In genomic region chr2:124089813-124090230, GRCm38 (mm10) we compare ENCODE assay signal across 8 mouse cellular contexts. TPM values are rescaled to one million over a fixed set of nuclear protein-coding genes. Genes with fewer than 3 reads are reported as not detected.
A peak's percentile ranks its signal among the peaks of the same experiment; 100 is the strongest.
DNase-seq lines count a peak whose midpoint lies in the region; ATAC-seq and TF ChIP-seq lines count a peak whose summit lies in the region.

Gene Sema6d, plus strand, starts transcription at chr2:124089969.

- no peak for TF ChIP-seq CTCF in midbrain, postnatal 0 days (IDR thresholded peaks at IDR 0.05)

- H3K27ac ChIP-seq in forebrain, embryonic 16.5 days (ENCODE audit: low read length) = peak within 1 kb of the TSS; percentile 27; the same call in 1 of the 2 replicates
- H3K27ac ChIP-seq in hindbrain, embryonic 14.5 days = peak within 1 kb of the TSS; percentile 66
- H3K27ac ChIP-seq in limb, embryonic 12.5 days = no peak within 1 kb of the TSS
- H3K27ac ChIP-seq in midbrain, postnatal 0 days (ENCODE audit: low read depth, low read length) = peak within 1 kb of the TSS; percentile 44

- peak within 1 kb of the TSS; percentile 73 for H3K4me3 ChIP-seq in forebrain, embryonic 16.5 days (replicated peaks; ENCODE audit: low read length)
- H3K4me3 ChIP-seq in hindbrain, embryonic 14.5 days (replicated peaks; ENCODE audit: low read length) = peak within 1 kb of the TSS; percentile 57
- peak within 1 kb of the TSS; percentile 46 for H3K4me3 ChIP-seq in limb, embryonic 12.5 days (replicated peaks)
- H3K4me3 ChIP-seq in midbrain, postnatal 0 days (ENCODE audit: low read depth, low read length) = peak within 1 kb of the TSS; percentile 82

- peak within 1 kb of the TSS; percentile 82 for H3K9ac ChIP-seq in forebrain, embryonic 16.5 days (replicated peaks; ENCODE audit: low read depth, low read length)
- H3K9ac ChIP-seq in hindbrain, embryonic 14.5 days = peak within 1 kb of the TSS; percentile 66
- peak within 1 kb of the TSS; percentile 42 for H3K9ac ChIP-seq in limb, embryonic 12.5 days (replicated peaks)
- peak within 1 kb of the TSS; percentile 77 for H3K9ac ChIP-seq in midbrain, postnatal 0 days (replicated peaks; ENCODE audit: low read length, poor library complexity, severe bottlenecking)

- DNase-seq in adrenal gland, postnatal 10 days = peak; percentile 10
- DNase-seq in adrenal gland, postnatal 36 days = no peak
- DNase-seq in ZHBTc4 (ENCODE audit: low read depth, low spot score) = peak; percentile 39
- no peak for DNase-seq in hindbrain, embryonic 14.5 days (ENCODE audit: low spot score)
- peak; percentile 47 for DNase-seq in midbrain, postnatal 0 days (ENCODE audit: low spot score)
- no peak for DNase-seq in spleen, adult 18-20 months

- 1% methylated on average over 28 of the region's 29 CpGs for WGBS in forebrain, embryonic 16.5 days
- 2% methylated on average over 29 of the region's 29 CpGs for WGBS in hindbrain, embryonic 14.5 days
- WGBS in limb, embryonic 12.5 days = 2% methylated on average over 28 of the region's 29 CpGs
- 2% methylated on average over 29 of the region's 29 CpGs for WGBS in midbrain, postnatal 0 days

- no peaks in the 10 kb centered on the region for H3K27me3 ChIP-seq in forebrain, embryonic 16.5 days (replicated peaks; ENCODE audit: control insufficient read depth, insufficient read depth, low read length)
- no peaks in the 10 kb centered on the region; the same call in 1 of the 2 replicates for H3K27me3 ChIP-seq in hindbrain, embryonic 14.5 days (ENCODE audit: control insufficient read depth, insufficient read depth, low read length)
- peaks cover 54% of the 10 kb centered on the region for H3K27me3 ChIP-seq in limb, embryonic 12.5 days
- H3K27me3 ChIP-seq in midbrain, postnatal 0 days (ENCODE audit: insufficient read depth, low read length) = peaks cover 11% of the 10 kb centered on the region

- peaks cover 13% of the 10 kb centered on the region; the same call in 1 of the 2 replicates for H3K4me1 ChIP-seq in forebrain, embryonic 16.5 days (replicated peaks; ENCODE audit: control insufficient read depth, insufficient read depth, low read length)
- H3K4me1 ChIP-seq in hindbrain, embryonic 14.5 days (replicated peaks; ENCODE audit: control insufficient read depth, insufficient read depth, low read length) = peaks cover 13% of the 10 kb centered on the region; the same call in 1 of the 2 replicates
- H3K4me1 ChIP-seq in limb, embryonic 12.5 days (replicated peaks) = peaks cover 13% of the 10 kb centered on the region
- H3K4me1 ChIP-seq in midbrain, postnatal 0 days (ENCODE audit: insufficient read depth, low read length) = no peaks in the 10 kb centered on the region

- H3K4me2 ChIP-seq in forebrain, embryonic 16.5 days (ENCODE audit: low read length) = peak within 1 kb of the TSS; percentile 93
- peak within 1 kb of the TSS; percentile 81 for H3K4me2 ChIP-seq in hindbrain, embryonic 14.5 days (replicated peaks)
- H3K4me2 ChIP-seq in limb, embryonic 12.5 days = peak within 1 kb of the TSS; percentile 90
- peak within 1 kb of the TSS; percentile 94 for H3K4me2 ChIP-seq in midbrain, postnatal 0 days (ENCODE audit: low read depth, low read length, poor library complexity, severe bottlenecking)

- H3K36me3 ChIP-seq in forebrain, embryonic 16.5 days (ENCODE audit: control insufficient read depth, insufficient read depth) = no peaks in the 10 kb centered on the region
- H3K36me3 ChIP-seq in hindbrain, embryonic 14.5 days (replicated peaks; ENCODE audit: control insufficient read depth, insufficient read depth) = no peaks in the 10 kb centered on the region
- no peaks in the 10 kb centered on the region for H3K36me3 ChIP-seq in limb, embryonic 12.5 days
- H3K36me3 ChIP-seq in midbrain, postnatal 0 days (ENCODE audit: insufficient read depth, low read length) = no peaks in the 10 kb centered on the region

- ATAC-seq in forebrain, embryonic 16.5 days = peak; percentile 71
- peak; percentile 73 for ATAC-seq in hindbrain, embryonic 14.5 days (ENCODE audit: low FRiP score)
- ATAC-seq in limb, embryonic 12.5 days (ENCODE audit: insufficient number of reproducible peaks, insufficient read depth, low FRiP score, low TSS enrichment, low read depth) = peak; percentile 65; the same call in 1 of the 2 replicates
- ATAC-seq in midbrain, postnatal 0 days (ENCODE audit: low FRiP score) = peak; percentile 70

- no peaks in the 10 kb centered on the region for H3K9me3 ChIP-seq in forebrain, embryonic 16.5 days (ENCODE audit: control insufficient read depth, low read length)
- no peaks in the 10 kb centered on the region for H3K9me3 ChIP-seq in hindbrain, embryonic 14.5 days (ENCODE audit: control insufficient read depth, low read length)
- no peaks in the 10 kb centered on the region for H3K9me3 ChIP-seq in limb, embryonic 12.5 days
- H3K9me3 ChIP-seq in midbrain, postnatal 0 days (ENCODE audit: low read length) = no peaks in the 10 kb centered on the region

RNA-seq across cellular contexts. Expression of gene Sema6d, which starts in this region (rescaled TPM):
- total RNA-seq in adrenal gland, postnatal 10 days (2021) = 10 to 100 TPM; 17.3 to 22.2 TPM
- total RNA-seq in adrenal gland, postnatal 36 days (2021) = 10 to 100 TPM in 1 of 2 experiments, 1 to 10 TPM in 1; 7.7 to 11.3 TPM
- 27.7 and 32.2 TPM in 2 replicates for polyA plus RNA-seq in forebrain, embryonic 16.5 days (2015; fragmentation: Nextera tagmentation; extraction: Ambion mirVana)
- 44.2 and 49.0 TPM in 2 replicates for polyA plus RNA-seq in hindbrain, embryonic 14.5 days (2014; fragmentation: Nextera tagmentation; extraction: Ambion mirVana)
- 6.7 and 7.2 TPM in 2 replicates for polyA plus RNA-seq in limb, embryonic 12.5 days (2016; fragmentation: Nextera tagmentation; extraction: Ambion mirVana)
- 59.8 and 64.8 TPM in 2 replicates for total RNA-seq in midbrain, postnatal 0 days (2014; rRNA removed)
- polyA plus RNA-seq in midbrain, postnatal 0 days (2015; fragmentation: Nextera tagmentation; extraction: Ambion mirVana) = 17.4 and 22.6 TPM in 2 replicates

Comparison
In these comparisons a context has a peak if more than half of its experiments do, and no peak if none do; other contexts are left out.
1. DNase-seq: peak in adrenal gland, postnatal 10 days (single experiment), ZHBTc4 (single experiment) and midbrain, postnatal 0 days (single experiment); none in adrenal gland, postnatal 36 days (0 of 2), hindbrain, embryonic 14.5 days (single experiment) and spleen, adult 18-20 months (0 of 2).
2. Peak in every context shown above with its lines, with median percentiles within 50 percentile points of each other: ATAC-seq, H3K4me2 ChIP-seq, H3K4me3 ChIP-seq and H3K9ac ChIP-seq.